Mouse (Mus musculus) liver, adult 2 months (tissue): ENCODE measurements around the gene Gpr68. TPM values are rescaled to one million over a fixed set of nuclear protein-coding genes. Genes with fewer than 3 reads are reported as not detected.

Source experiments
- DNase-seq: peaks from one replicate; pipeline ENCODE4 v3.0.0-alpha.2; 2011; ENCODE audit warnings: low read depth, low spot score; ENCODE audit errors: extremely low read depth
- H3K27ac ChIP-seq: fragments of 200-500 bp; replicated peaks from 2 replicates; pipeline ENCODE4 v1.5.1; 2012; ENCODE audit warnings: low read depth, mild to moderate bottlenecking, control low read depth, inconsistent platforms, low read length; ENCODE audit not compliant: insufficient read depth
- H3K27me3 ChIP-seq: fragments of 200-500 bp; 2 replicates; pipeline ENCODE4 v1.6.1; 2012; ENCODE audit warnings: mild to moderate bottlenecking, moderate library complexity, low read length, inconsistent platforms; ENCODE audit not compliant: control insufficient read depth, insufficient read depth
- H3K36me3 ChIP-seq: fragments of 200-500 bp; 2 replicates; pipeline ENCODE4 v1.6.1; 2012; ENCODE audit warnings: low read length, inconsistent platforms; ENCODE audit not compliant: control insufficient read depth, insufficient read depth
- H3K4me1 ChIP-seq: fragments of 200-500 bp; 2 replicates; pipeline ENCODE4 v1.6.1; 2011; ENCODE audit warnings: low read length; ENCODE audit not compliant: control insufficient read depth, insufficient read depth
- H3K4me3 ChIP-seq: fragments of 200-500 bp; 2 replicates; pipeline ENCODE4 v1.5.1; 2011; ENCODE audit warnings: low read depth, mild to moderate bottlenecking, control low read depth, low read length, moderate library complexity; ENCODE audit not compliant: insufficient read depth
- H3K79me2 ChIP-seq: fragments of 200-500 bp; 2 replicates; pipeline ENCODE4 v1.6.1; 2012; ENCODE audit warnings: inconsistent platforms, mild to moderate bottlenecking, low read length, moderate library complexity; ENCODE audit not compliant: control insufficient read depth, insufficient read depth
- H3K9ac ChIP-seq: fragments of 200-500 bp; 2 replicates; pipeline ENCODE4 v1.6.1; 2012; ENCODE audit warnings: low read depth, mild to moderate bottlenecking, control low read depth, inconsistent platforms, low read length
- CTCF ChIP-seq: fragments of 200-500 bp; IDR thresholded peaks from 2 replicates; pipeline ENCODE4 v1.5.1; 2011; ENCODE audit warnings: low read depth, low read length, control low read depth
- POLR2A ChIP-seq: fragments of 200-500 bp; IDR thresholded peaks from 2 replicates; pipeline ENCODE4 v1.6.1; 2011; ENCODE audit warnings: low read length, control low read depth; ENCODE audit not compliant: insufficient read depth; ENCODE audit errors: extremely low read depth
- WGBS: fragments of 180-500 bp; shearing (Covaris S2); methylation state at CpG from one replicate; pipeline ENCODE4 v1.1.7; 2018; 5-methylcytosine and 5-hydroxymethylcytosine counted together
- polyA plus RNA-seq: library from polyadenylated mRNA; depleted of rRNA; stranded (reverse); fragments of >200 nt; gene quantifications from 2 replicates; pipeline ENCODE4 v1.2.3, GENCODE M21; 2012
- total RNA-seq: library from RNA; depleted of rRNA; stranded (reverse); fragments of >200 nt; gene quantifications from 2 replicates; pipeline ENCODE4 v1.2.3, GENCODE M21; 2014

The Gpr68 gene
- total and polyA plus RNA-seq, 2 experiments, result 0.09 to 0.28 TPM

GRCm38 (mm10) chr12:100852370-100852769 lies 55.6 kb downstream of the Gpr68 start:
- TF ChIP-seq CTCF (no peak), POLR2A (no peak)

GRCm38 (mm10) chr12:100849421-100850138 lies 58.4 kb downstream of the Gpr68 start:
- Histone ChIP-seq H3K36me3 (peaks cover 24% of the 10 kb centered on the region), H3K4me3 (no peak overlapping the region), H3K9ac (no peak overlapping the region), H3K4me1 (no peaks in the 10 kb centered on the region), H3K27me3 (no peaks in the 10 kb centered on the region), H3K79me2 (no peaks in the 10 kb centered on the region), H3K27ac (no peak overlapping the region)
- 82% methylated on average over 7 of the region's 7 CpGs for WGBS
- peak; percentile 35 for DNase-seq
- TF ChIP-seq CTCF, result peak; percentile 53
- no peak for TF ChIP-seq POLR2A

More at GRCm38 (mm10) chr12:100852370-100852769, 55.6 kb downstream of the Gpr68 start:
- H3K4me1 ChIP-seq, result no peaks in the 10 kb centered on the region
- 93% methylated on average over 3 of the region's 3 CpGs for WGBS
- H3K4me3 ChIP-seq, result no peak overlapping the region
- H3K36me3 ChIP-seq, result peaks cover 23% of the 10 kb centered on the region; the same call in 1 of the 2 replicates
- no peak overlapping the region for H3K27ac ChIP-seq
- no peak overlapping the region for H3K9ac ChIP-seq
- H3K79me2 ChIP-seq, result no peaks in the 10 kb centered on the region
- DNase-seq, result no peak
- no peaks in the 10 kb centered on the region for H3K27me3 ChIP-seq

GRCm38 (mm10) chr12:100847437-100848080 lies 60.4 kb downstream of the Gpr68 start:
- Histone ChIP-seq H3K36me3 (peaks cover 30% of the 10 kb centered on the region), H3K4me1 (no peaks in the 10 kb centered on the region), H3K9ac (no peak overlapping the region), H3K4me3 (no peak overlapping the region), H3K27ac (no peak overlapping the region), H3K27me3 (no peaks in the 10 kb centered on the region), H3K79me2 (no peaks in the 10 kb centered on the region)
- WGBS, result 90% methylated on average over 11 of the region's 11 CpGs
- no peak for DNase-seq
- no peak for TF ChIP-seq POLR2A
- TF ChIP-seq CTCF, result no peak

GRCm38 (mm10) chr12:100846566-100846965 lies 61.4 kb downstream of the Gpr68 start:
- no peak overlapping the region for H3K9ac ChIP-seq
- no peak for DNase-seq
- H3K27ac ChIP-seq, result no peak overlapping the region
- no peak for TF ChIP-seq CTCF
- TF ChIP-seq POLR2A, result no peak
- WGBS, result 26% methylated on average over 1 of the region's 1 CpGs
- no peaks in the 10 kb centered on the region for H3K27me3 ChIP-seq
- no peaks in the 10 kb centered on the region for H3K4me1 ChIP-seq
- H3K79me2 ChIP-seq, result no peaks in the 10 kb centered on the region
- no peak overlapping the region for H3K4me3 ChIP-seq
- peaks cover 33% of the 10 kb centered on the region for H3K36me3 ChIP-seq

- peaks cover 33% of the 10 kb centered on the region for H3K36me3 ChIP-seq
- no peak overlapping the region for H3K9ac ChIP-seq
- 54% methylated on average over 2 of the region's 2 CpGs for WGBS
- H3K27ac ChIP-seq, result no peak overlapping the region
- no peaks in the 10 kb centered on the region for H3K27me3 ChIP-seq
- TF ChIP-seq POLR2A (no peak), CTCF (no peak)
- no peak for DNase-seq
- H3K4me1 ChIP-seq, result no peaks in the 10 kb centered on the region
- no peak overlapping the region for H3K4me3 ChIP-seq
- no peaks in the 10 kb centered on the region for H3K79me2 ChIP-seq
Observed at GRCm38 (mm10) chr12:100845829-100846228, 62.2 kb downstream of the Gpr68 start.

GRCm38 (mm10) chr12:100844546-100844945 lies 63.5 kb downstream of the Gpr68 start:
- Histone ChIP-seq H3K27ac (no peak overlapping the region), H3K79me2 (no peaks in the 10 kb centered on the region), H3K27me3 (no peaks in the 10 kb centered on the region), H3K36me3 (peaks cover 31% of the 10 kb centered on the region), H3K9ac (no peak overlapping the region), H3K4me3 (no peak overlapping the region), H3K4me1 (no peaks in the 10 kb centered on the region)
- DNase-seq, result no peak
- TF ChIP-seq CTCF (no peak), POLR2A (no peak)
- 91% methylated on average over 7 of the region's 7 CpGs for WGBS
